Mouse (Mus musculus) kidney, postnatal 4 days (tissue): ENCODE data around the gene Zbtb38.
"Not testable (repeated sequence)": the region's sequence is repeated elsewhere in the genome, so short reads cannot be mapped to it uniquely, and the experiment has no call there.

Experiments used
- DNase-seq, 2 experiments: peaks; one replicate each; pipeline ENCODE4 v3.0.0; 2021; ENCODE audit warnings: mixed read lengths in 2 of 2

Zbtb38 gene

DNA sequence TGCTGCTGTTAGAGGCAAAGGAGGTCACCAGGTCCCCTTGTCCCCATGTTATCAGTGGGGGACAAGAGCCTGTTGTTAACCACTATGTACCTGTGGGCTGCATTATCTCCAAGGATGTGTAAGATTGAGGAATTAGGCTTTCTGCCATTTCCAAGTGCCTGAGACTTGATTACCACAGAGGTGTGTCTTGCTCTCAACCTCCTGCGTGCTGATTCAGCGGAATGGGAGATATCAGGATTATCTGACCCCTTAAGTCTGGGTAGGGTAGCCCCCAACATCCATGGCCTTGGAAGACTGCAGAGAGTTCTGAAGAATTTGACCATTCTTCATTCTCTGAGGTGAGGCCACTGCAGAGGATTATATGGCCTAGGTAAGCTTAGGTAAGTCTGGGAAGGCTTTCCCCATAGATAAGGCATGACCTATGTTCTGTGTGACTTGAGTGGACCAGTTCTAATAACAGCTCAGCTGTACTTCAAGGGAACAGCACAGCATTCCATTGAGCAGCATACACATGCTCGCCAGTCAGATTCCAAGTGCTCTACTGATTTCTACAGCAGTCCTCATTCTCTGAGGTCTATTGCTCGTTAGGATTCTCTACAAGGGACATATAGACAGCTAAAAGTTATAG is 68.4 kb downstream of the Zbtb38 start:
- DNase-seq: no peak

DNA sequence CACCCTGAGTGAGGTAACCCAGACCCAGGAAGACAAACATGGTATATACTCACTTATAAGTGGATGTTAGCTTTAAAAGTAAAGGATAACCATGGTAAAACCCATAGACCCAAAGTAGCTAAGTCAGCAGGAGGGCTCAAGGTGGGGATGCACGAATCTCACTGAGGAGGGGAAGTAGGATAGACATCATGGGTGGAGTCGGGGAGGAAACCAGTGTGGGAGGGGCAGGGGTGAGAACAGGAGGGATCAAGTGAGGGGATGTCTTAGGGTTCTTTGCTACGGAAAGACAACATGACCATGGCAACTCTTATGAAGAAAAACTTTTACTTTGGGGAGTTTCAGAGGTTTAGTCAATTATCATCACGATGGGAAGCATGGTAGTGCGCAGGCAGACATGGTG is 74.0 kb downstream of the Zbtb38 start:
- DNase-seq: no peak

GRCm38 (mm10) chr9:96677711-96678110 is 74.9 kb downstream of the Zbtb38 start:
- DNase-seq: not testable (repeated sequence)

DNA sequence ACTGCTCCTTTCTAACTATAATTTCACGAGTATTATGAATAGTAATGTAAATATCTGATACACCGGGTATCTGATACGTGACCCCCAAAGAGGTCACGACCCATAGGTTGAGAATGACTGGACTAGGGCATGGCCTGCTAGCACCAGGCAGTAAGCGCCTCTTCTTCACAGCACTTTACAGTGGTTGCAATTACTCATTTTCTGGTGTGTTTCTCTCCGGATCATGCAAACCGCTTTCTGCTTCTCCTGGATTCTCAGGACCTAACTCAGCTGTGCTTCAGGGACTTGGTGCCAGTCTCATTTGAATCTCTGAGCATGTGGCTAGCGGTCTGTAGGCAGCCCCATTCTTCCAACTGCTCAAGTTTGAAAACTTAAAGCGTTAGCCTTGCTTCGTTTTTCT is 76.0 kb downstream of the Zbtb38 start:
- no peak for DNase-seq

GRCm38 (mm10) chr9:96675763-96676640 is 76.6 kb downstream of the Zbtb38 start:
- DNase-seq: no peak

DNA sequence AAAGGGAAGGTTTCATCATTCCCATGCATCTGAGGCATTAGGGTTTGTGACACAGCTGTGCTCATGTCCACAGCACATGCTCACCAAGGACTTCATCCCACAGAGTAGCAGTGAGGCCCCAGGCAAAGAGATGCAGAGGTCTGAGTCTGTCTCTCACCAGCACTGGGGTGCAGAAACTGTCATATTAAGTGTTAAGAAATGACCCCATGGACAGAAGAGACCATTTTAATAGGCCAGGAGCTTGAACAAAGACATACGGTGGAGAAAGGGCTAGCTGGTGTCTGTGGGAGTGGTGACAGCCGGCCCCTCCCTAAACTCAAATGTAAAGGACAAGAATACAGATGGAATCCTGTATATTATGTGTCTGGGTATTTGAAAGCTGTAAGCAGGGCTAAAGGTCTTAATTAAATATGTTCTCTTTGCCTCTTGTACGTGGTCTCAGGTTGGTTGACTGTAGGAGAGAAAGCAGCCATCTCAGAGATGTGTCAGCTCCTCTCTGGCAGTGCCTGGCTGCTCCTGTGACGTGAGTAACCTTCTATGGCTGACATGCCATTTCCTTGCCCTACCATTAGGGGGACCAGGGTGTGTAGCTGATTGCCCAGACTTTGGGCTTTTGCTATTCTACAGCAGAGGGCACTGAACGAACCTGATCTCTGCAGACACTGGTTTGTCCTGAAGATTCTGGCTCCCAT is 77.4 kb downstream of the Zbtb38 start:
- peak; percentile 61 to 71 for DNase-seq

DNA sequence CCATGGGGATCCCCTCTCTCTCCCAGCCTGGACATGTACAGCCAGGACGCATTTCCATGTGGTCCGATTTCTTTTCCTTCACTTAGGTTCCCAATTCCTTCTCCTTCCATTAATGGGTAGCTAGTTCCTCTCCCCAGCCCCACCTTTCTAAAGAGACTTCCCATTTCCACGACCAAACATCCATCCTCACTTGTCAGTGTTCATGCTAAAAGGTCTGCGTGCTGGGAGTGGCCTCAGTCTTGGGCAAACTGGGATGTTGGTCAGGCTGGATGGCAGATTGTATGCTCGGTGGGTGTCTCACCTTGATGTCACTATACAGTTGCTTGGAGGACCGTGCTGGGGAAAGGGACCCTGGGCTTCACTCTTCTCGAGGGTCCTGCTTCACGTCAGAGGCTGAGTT is 78.3 kb downstream of the Zbtb38 start:
- no peak for DNase-seq

- DNase-seq: no peak
Observed at GRCm38 (mm10) chr9:96672466-96672865, 80.2 kb downstream of the Zbtb38 start.

- DNase-seq: no peak
Observed at GRCm38 (mm10) chr9:96671249-96671648, 81.4 kb downstream of the Zbtb38 start.

DNA sequence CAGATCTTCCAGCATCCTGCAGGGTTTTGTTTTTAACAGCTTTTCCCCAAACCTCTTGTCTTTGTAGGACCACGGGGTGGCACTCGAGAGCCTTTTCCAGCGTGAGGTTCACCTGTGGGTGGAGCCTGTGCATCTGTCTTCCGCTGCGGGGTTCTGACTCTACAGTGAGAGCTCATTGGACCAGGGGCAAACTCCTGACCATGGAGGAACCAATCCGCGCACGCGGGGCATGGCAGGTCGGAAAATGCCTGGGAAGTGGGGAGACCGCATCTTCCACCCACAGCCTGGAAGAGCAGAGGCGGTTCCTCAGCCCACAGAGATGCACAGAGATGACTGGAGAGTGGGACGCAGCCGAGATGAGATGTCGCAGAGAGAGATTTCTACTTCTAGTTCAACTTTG is 82.8 kb downstream of the Zbtb38 start:
- peak; percentile 96 to 97 for DNase-seq

DNA sequence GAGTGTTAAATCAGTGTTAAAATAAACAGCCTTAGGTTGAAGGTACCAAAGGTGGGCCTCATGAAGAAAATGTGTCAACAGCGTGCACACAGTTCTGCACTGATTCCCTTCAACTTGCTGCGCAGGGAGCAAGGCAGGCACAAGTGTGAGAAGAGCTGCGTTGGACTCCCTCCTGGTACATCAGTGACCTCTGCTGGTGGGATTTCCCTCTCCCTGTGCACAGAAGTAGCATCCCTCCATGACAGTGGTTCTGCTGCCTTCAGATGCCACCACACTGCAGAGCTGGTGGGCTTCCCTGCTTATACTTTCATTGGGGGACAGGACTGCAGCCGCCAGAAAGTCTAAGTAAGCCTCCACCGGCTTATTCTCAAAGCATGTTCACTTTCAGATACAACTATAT is 84.0 kb downstream of the Zbtb38 start:
- peak; percentile 80 to 85 for DNase-seq

DNA sequence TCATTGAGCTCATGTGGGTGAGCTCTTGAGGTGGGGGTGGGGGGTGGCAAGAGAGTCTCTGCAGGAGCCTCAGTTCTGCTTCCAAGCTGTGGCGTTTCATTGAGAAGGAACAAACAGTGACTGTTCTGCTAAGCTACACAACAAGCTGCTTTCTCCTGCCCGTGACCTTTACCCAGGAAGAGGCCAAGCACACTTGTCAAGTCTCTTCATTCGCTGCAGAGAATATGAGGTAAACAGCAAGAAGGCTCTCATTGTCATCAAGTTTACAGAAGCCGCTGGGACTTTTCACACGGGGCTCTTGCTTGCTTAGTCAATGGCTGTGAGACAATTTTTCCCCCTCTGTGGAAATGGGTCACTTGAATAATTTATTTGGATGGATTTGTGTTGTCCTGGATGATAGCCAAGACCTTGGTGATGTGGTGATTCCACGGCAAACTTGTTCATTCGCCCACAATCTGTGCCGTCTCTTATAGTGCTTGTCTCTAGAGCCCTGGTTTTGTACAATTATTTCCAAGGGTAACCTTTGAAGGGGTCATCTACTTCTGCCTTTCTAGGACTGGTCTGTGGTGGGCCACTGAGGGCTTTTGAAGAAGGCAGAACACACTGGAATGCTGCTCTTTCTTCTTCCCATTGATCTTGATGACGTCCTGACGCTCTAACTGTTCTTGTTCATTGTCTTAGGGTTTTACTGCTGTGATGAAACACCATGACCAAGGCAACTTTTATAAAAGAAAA is 92.0 kb downstream of the Zbtb38 start:
- DNase-seq: no peak

DNA sequence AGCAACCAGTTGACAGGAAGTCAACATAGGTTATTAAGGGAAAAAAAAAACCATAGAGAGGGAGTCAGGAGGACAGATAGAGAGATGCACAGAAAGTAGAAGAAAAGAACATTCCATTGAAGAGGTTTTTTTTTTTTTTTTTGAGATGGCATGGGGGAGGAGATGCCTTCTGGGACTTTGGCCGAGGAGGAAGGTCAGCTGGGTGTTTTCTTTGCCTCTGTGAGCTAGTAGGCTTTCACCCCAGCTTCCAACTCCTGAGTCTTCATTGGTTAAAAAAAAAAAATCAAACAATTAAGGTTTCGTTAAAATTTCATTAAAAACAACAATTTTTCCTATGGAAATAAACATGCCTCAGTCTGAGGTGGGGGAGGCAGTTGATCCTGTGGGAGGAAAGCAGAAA is 92.8 kb downstream of the Zbtb38 start:
- no peak for DNase-seq

DNA sequence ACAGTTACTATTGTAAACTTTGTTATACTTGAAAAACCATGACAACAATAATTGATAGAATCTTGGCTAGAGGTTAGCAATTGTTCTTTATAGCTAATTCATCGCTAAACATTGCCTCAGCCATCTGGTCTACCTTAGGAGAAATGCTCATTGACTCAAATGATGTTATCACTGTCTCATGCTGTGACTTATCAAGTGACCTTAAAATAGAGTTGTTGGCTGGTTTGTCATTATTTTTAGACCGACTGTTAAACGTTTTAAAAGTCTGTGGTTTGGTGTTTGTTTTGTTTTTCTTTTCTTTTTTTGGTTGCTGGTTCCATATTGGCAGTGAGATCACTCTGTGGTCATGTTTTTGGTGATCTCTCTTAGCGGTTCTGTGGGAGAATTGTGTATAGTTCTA is 99.1 kb downstream of the Zbtb38 start:
- DNase-seq: no peak

DNA sequence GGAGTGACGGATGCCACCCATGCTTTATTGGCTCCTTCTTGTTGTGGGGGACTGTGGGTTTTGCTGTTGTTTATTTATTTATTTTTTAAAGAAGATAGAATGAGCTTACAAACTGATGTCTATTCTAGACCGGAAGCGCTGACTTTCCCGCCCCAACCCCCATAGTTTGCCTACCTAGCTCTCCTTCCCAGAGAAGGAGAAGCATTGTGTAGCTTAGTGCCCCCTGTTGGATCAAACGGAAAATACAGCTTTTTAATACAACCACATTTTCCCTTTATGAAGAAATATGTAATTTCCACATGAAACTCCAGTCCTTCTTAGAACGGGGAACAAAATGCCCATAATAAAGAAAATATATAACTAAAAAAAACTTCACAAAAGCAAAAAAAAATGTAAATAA is 99.9 kb downstream of the Zbtb38 start:
- DNase-seq: no peak

GRCm38 (mm10) chr9:96650807-96651206 is 101.8 kb downstream of the Zbtb38 start:
- DNase-seq: no peak

DNA sequence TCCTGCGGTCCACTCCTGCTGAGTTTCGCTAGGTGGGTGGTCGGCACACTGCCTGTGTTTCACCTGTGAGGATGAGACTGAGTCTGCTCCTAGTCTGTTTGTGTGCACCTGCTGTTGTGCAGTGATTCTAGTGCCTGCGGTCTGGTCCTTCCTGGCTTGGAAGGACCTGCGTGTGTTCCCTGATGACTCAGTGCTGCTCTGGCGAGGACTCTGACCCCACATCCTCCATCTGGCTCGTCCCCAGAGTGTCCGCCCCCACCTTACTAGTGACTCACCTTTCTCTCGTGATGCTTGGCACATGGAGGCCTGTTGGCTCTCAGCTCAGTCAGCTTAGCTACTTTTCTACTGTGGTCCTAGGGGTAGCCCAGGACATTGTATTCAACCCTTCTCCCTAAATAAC is 102.7 kb downstream of the Zbtb38 start:
- DNase-seq: peak in 1 of 2 experiments; percentile 61

- no peak for DNase-seq
Observed at GRCm38 (mm10) chr9:96649362-96649761, 103.3 kb downstream of the Zbtb38 start.

GRCm38 (mm10) chr9:96646668-96647295 is 105.8 kb downstream of the Zbtb38 start:
- DNase-seq: no peak

DNA sequence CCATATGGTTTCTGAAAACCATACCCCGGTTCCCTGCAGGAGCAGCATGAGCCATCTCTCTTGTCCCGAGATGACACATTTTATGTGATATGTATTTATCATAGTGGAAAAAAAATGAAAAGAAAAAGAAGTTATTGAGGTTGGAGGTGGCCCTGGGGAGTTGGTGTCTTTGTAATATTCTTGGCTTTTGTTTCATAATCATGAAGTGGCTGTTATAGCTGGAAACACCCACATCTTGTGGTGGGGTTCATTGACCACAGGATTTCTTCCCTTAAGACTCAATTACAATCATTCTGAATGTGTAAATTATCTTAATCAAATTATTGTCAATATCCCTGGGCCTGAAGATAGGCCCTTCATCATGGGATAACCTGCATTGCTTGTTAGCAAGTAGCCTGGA is 107.8 kb downstream of the Zbtb38 start:
- no peak for DNase-seq

GRCm38 (mm10) chr9:96644002-96644401 is 108.6 kb downstream of the Zbtb38 start:
- DNase-seq: not testable (repeated sequence)

DNA sequence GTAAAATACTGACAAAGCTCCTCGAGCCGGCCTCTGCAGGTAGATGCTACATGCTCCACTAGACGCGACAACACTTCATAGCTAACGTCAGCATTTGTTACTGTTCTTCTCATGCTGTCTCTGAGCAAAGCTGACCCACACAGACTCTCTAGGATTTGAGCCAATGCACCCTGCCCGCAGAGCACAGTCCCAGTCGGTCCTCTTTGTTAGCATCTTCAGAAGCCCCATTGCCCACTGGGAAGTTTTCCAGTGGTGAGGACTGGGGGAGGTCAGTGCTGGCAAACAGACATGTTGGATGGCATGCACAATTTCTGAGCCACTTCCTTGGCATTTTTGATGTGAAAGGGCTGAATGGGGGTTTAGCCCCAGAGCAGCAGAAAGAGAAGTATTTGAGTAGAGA is 113.2 kb downstream of the Zbtb38 start:
- DNase-seq: no peak

DNA sequence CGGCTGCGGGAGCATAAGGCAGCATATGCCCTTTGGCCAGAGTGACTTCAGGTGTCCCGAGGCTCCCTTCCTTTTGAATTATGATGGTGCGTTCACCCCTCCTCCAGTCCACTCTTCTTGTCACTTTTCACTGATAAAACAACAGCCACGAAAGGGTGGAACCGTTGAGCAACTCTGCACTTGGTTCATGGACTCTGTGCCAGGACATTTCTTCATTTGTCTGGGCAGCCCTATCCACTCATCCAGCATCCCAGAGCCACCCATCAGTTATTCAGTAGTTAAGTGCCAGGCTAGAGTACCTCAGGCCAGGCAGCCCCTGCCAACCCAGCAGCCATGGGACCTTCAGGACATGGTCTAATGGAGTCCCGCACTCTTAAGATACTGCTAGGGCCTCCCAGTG is 114.1 kb downstream of the Zbtb38 start:
- DNase-seq: peak in 1 of 2 experiments; percentile 19
